Mouse (Mus musculus) bone marrow, adult 2 months (tissue): Measurements from ENCODE around the gene Gpr152.
A peak's percentile ranks its signal among the peaks of the same experiment; 100 is the strongest.
"Not testable (repeated sequence)": the region's sequence is repeated elsewhere in the genome, so short reads cannot be mapped to it uniquely, and the experiment has no call there.

Experiments used
- CTCF ChIP-seq: fragments of 200-500 bp; IDR thresholded peaks from 2 replicates; pipeline ENCODE4 v1.5.1; 2011; ENCODE audit warnings: low read length, control low read depth; ENCODE audit not compliant: control insufficient read depth, insufficient read depth
- POLR2A ChIP-seq: fragments of 200-500 bp; IDR thresholded peaks from 2 replicates; pipeline ENCODE4 v1.6.1; 2011; ENCODE audit warnings: low read depth, mild to moderate bottlenecking, control low read depth, low read length, borderline replicate concordance; ENCODE audit not compliant: control insufficient read depth

- TF ChIP-seq CTCF: peak; percentile 55; the same call in 1 of the 2 replicates
- not testable (repeated sequence) for TF ChIP-seq POLR2A
Measured at GRCm38 (mm10) chr19:4135963-4136345, 3.6 kb upstream of the Gpr152 start.
